Comparison of ENCODE assay signal across 17 mouse cellular contexts in genomic region chr14:23523825-23524491, GRCm38 (mm10).
A peak's percentile ranks its signal among the peaks of the same experiment; 100 is the strongest.
DNase-seq lines count a peak whose midpoint lies in the region; ATAC-seq and TF ChIP-seq lines count a peak whose summit lies in the region.
"Had no signal": no experiment of that assay in that cellular context is flagged by ENCODE, and none has a peak within 500 bp of the region (broad histone marks: within the 10 kb centered on the region; RNA-seq: fewer than 3 reads in every experiment).

No protein-coding gene starts in this region.

- TF ChIP-seq CTCF in kidney, postnatal 0 days (IDR thresholded peaks at IDR 0.05; ENCODE audit: low read depth), result no peak

- H3K4me3 ChIP-seq in kidney, postnatal 0 days (replicated peaks; ENCODE audit: low read depth, low read length), result no peak overlapping the region
- no peak overlapping the region for H3K4me3 ChIP-seq in embryonic facial prominence, embryonic 13.5 days
- H3K4me3 ChIP-seq in limb, embryonic 11.5 days (ENCODE audit: low read depth, low read length), result no peak overlapping the region
- H3K4me3 ChIP-seq: forebrain, embryonic 12.5 days; heart, embryonic 12.5 days; midbrain, embryonic 15.5 days had no signal

- no peaks in the 10 kb centered on the region for H3K36me3 ChIP-seq in kidney, postnatal 0 days (ENCODE audit: insufficient read depth, low read length)
- no peaks in the 10 kb centered on the region for H3K36me3 ChIP-seq in embryonic facial prominence, embryonic 13.5 days
- H3K36me3 ChIP-seq in limb, embryonic 11.5 days (ENCODE audit: control insufficient read depth, insufficient read depth, low read length), result no peaks in the 10 kb centered on the region
- H3K36me3 ChIP-seq: forebrain, embryonic 12.5 days; heart, embryonic 12.5 days; midbrain, embryonic 15.5 days had no signal

- ATAC-seq in kidney, postnatal 0 days (replicated peaks; ENCODE audit: low FRiP score, low read depth), result no peak
- ATAC-seq in embryonic facial prominence, embryonic 13.5 days (ENCODE audit: insufficient number of reproducible peaks, insufficient read depth, low FRiP score, low TSS enrichment, low read depth), result no peak
- 0 out of 2 replicates have a peak, but pooled peaks have one; percentile 57 for ATAC-seq in limb, embryonic 11.5 days (ENCODE audit: insufficient number of reproducible peaks, low FRiP score, low TSS enrichment, low read depth)
- ATAC-seq: hindbrain, embryonic 16.5 days; midbrain, embryonic 15.5 days had no signal

- no peak overlapping the region for H3K4me2 ChIP-seq in kidney, postnatal 0 days (ENCODE audit: low read length)
- H3K4me2 ChIP-seq in embryonic facial prominence, embryonic 13.5 days, result no peak overlapping the region
- no peak overlapping the region for H3K4me2 ChIP-seq in limb, embryonic 11.5 days (ENCODE audit: low read depth, severe bottlenecking)
- H3K4me2 ChIP-seq: forebrain, embryonic 12.5 days; heart, embryonic 12.5 days; midbrain, embryonic 15.5 days had no signal

- no peaks in the 10 kb centered on the region for H3K4me1 ChIP-seq in kidney, postnatal 0 days (replicated peaks; ENCODE audit: insufficient read depth, low read length)
- peaks cover 52% of the 10 kb centered on the region for H3K4me1 ChIP-seq in embryonic facial prominence, embryonic 13.5 days
- peaks cover 12% of the 10 kb centered on the region; the same call in 1 of the 2 replicates for H3K4me1 ChIP-seq in limb, embryonic 11.5 days (ENCODE audit: control insufficient read depth, insufficient read depth, low read length)
- H3K4me1 ChIP-seq: forebrain, embryonic 12.5 days; heart, embryonic 12.5 days; midbrain, embryonic 15.5 days had no signal

- H3K9ac ChIP-seq in kidney, postnatal 0 days (ENCODE audit: low read depth, low read length), result no peak overlapping the region
- no peak overlapping the region for H3K9ac ChIP-seq in embryonic facial prominence, embryonic 13.5 days
- H3K9ac ChIP-seq in limb, embryonic 11.5 days (ENCODE audit: low read length), result no peak overlapping the region
- H3K9ac ChIP-seq: forebrain, embryonic 12.5 days; heart, embryonic 12.5 days; midbrain, embryonic 15.5 days had no signal

- H3K27ac ChIP-seq in kidney, postnatal 0 days, result no peak overlapping the region
- peak overlapping the region; percentile 83 for H3K27ac ChIP-seq in embryonic facial prominence, embryonic 13.5 days
- peak overlapping the region; percentile 63; the same call in 1 of the 2 replicates for H3K27ac ChIP-seq in limb, embryonic 11.5 days (replicated peaks; ENCODE audit: low read depth, low read length)
- H3K27ac ChIP-seq: forebrain, embryonic 12.5 days; midbrain, embryonic 15.5 days had no signal

- H3K9me3 ChIP-seq in kidney, postnatal 0 days (replicated peaks; ENCODE audit: low read length), result no peaks in the 10 kb centered on the region
- no peaks in the 10 kb centered on the region for H3K9me3 ChIP-seq in embryonic facial prominence, embryonic 13.5 days
- no peaks in the 10 kb centered on the region for H3K9me3 ChIP-seq in limb, embryonic 11.5 days (ENCODE audit: control insufficient read depth, low read length)
- H3K9me3 ChIP-seq: forebrain, embryonic 12.5 days; heart, embryonic 12.5 days; midbrain, embryonic 15.5 days had no signal

- peak; percentile 55 for DNase-seq in kidney, postnatal 0 days (ENCODE audit: low spot score)
- no peak for DNase-seq in kidney, postnatal 10 days
- peak; percentile 38 for DNase-seq in embryo, embryonic 10.5 days (ENCODE audit: low spot score)
- no peak for DNase-seq in limb, embryonic 11.5 days (ENCODE audit: low spot score)
- DNase-seq in adrenal gland, adult 18-20 months (ENCODE audit: low spot score in 2 of 2), result no peak
- no peak for DNase-seq in urinary bladder, adult 2 months (ENCODE audit: low spot score)
- DNase-seq in cerebellum, postnatal 10 days, result no peak
- DNase-seq: adrenal gland, postnatal 36 days; cerebellum, adult 2 months; gastrocnemius, postnatal 25 days; kidney, adult 2 months; left cerebral cortex, postnatal 4 days had no signal

- no peaks in the 10 kb centered on the region for H3K27me3 ChIP-seq in kidney, postnatal 0 days (ENCODE audit: insufficient read depth, low read length)
- H3K27me3 ChIP-seq in embryonic facial prominence, embryonic 13.5 days, result no peaks in the 10 kb centered on the region
- 0 out of 2 replicates have a peak, but pooled peaks cover 6% of the 10 kb centered on the region for H3K27me3 ChIP-seq in limb, embryonic 11.5 days (ENCODE audit: control insufficient read depth, insufficient read depth, low read length)
- H3K27me3 ChIP-seq: heart, embryonic 12.5 days; midbrain, embryonic 15.5 days had no signal

- 53% methylated on average over 6 of the region's 6 CpGs for WGBS in kidney, postnatal 0 days
- WGBS in embryonic facial prominence, embryonic 13.5 days, result 33% methylated on average over 6 of the region's 6 CpGs
- WGBS in limb, embryonic 11.5 days, result 15% methylated on average over 6 of the region's 6 CpGs

Comparison
In these comparisons a context has a peak if more than half of its experiments do, and no peak if none do; other contexts are left out.
1. DNase-seq: peak in kidney, postnatal 0 days (single experiment) and embryo, embryonic 10.5 days (single experiment); none in kidney, postnatal 10 days (single experiment), limb, embryonic 11.5 days (single experiment), adrenal gland, adult 18-20 months (0 of 2), urinary bladder, adult 2 months (single experiment) and cerebellum, postnatal 10 days (0 of 2).